Mouse (Mus musculus): ENCODE results near the gene Rngtt.

- TF ChIP-seq POLR2A (IDR thresholded peaks at IDR 0.05; ENCODE audit: borderline replicate concordance, insufficient read depth, low read length): no peak
- TF ChIP-seq CTCF (IDR thresholded peaks at IDR 0.05; ENCODE audit: borderline replicate concordance, insufficient read depth, low read depth, low read length): no peak
Measured at GRCm38 (mm10) chr4:33414781-33415180, 104.7 kb downstream of the Rngtt start.

Data from cerebellum, adult 2 months (tissue).